Mouse (Mus musculus) lung, postnatal 4 days (tissue): ENCODE measurements around the gene Tarbp1.

Experiments
- DNase-seq, 2 experiments: peaks; one replicate each; pipeline ENCODE4 v3.0.0; 2021

Gene Tarbp1

GRCm38 (mm10) chr8:126494160-126495110 lies 19.6 kb upstream of the Tarbp1 start:
- DNase-seq = no peak

DNA sequence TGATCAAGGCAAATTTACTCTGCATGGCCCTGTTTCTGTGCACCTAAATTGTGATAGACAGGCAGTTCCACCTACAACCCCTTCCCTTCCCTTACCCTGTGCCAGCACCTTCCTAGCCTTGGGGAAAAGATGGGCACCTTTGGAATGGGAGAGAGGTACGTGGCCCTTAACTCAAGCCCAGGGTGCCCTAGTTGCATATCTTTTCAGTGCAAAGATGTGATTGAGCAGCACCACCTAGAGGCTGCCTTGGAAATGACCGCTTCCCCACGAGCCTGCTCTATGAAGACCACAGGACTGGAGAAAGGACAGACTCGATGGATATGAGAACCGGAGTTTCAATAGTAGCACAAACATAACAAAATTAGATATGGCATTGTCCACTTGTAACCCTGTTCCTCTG lies 8.1 kb upstream of the Tarbp1 start:
- DNase-seq = peak; percentile 56 to 80

GRCm38 (mm10) chr8:126482348-126482720 lies 7.5 kb upstream of the Tarbp1 start:
- DNase-seq = no peak

DNA sequence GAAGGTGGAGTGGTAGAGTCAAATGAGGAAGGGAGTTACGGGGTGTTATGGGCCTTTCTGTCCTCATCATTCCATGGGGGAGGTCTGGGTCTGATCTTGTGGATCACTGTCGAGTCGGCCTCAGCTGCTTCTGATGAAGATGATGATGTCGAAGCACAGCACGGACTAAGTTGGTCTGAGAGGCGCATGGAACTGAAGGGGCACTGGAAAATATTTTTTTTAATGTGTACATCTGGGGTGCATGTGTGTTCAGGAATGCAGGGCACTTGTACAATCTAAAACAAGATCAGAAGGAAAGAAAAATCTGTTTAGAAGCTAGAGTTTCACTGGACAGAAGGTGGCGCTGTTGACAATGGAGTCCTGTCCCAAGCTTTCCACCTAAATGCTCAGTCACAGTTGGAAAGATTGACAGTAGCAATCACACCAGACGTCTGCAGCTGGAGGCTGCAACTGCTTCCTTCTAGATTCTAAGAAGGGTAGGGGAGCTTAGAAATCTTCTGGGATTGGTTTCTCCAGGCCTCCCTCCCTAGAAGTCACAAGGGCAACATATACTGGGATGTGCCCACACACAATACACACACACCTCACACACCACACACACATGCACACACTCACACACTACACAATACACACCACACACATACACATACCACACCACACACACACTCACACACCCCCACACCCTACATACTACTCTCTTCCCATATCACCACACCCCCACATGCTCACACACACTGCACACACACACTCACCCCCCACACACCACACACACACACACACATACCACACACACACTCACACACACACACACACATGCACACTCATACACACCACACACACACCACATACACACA lies 6.9 kb upstream of the Tarbp1 start:
- DNase-seq = peak; percentile 46 to 72

- no peak for DNase-seq
Measured at GRCm38 (mm10) chr8:126480366-126480765, 5.5 kb upstream of the Tarbp1 start.

DNA sequence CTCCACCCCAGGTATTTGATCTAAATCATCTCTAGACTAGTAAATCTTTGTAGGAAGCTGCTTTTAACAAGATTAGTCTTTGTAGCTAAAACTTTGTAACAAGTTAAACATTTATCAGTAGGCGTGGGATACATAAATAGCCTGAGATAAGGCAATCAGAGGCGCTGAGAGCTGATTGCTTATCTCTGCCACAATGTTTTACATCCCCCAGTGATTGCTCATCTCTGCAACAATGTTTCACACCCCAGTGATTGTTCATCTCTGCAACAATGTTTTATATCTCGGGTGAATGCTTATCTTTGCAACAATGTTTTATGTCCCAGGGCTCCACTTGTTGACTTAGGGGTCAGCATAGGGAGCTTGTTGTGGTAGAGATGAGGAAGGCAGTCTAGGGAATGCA lies 3.8 kb upstream of the Tarbp1 start:
- DNase-seq = no peak

- DNase-seq = peak; percentile 40 to 67
Measured at GRCm38 (mm10) chr8:126476151-126476855, 1.4 kb upstream of the Tarbp1 start.

GRCm38 (mm10) chr8:126475738-126476137 lies 873 bp upstream of the Tarbp1 start:
- peak in 1 of 2 experiments; percentile 29 for DNase-seq

GRCm38 (mm10) chr8:126473802-126474298 lies 1.0 kb downstream of the Tarbp1 start:
- DNase-seq = no peak

GRCm38 (mm10) chr8:126464071-126464470 lies 10.8 kb downstream of the Tarbp1 start:
- no peak for DNase-seq

DNA sequence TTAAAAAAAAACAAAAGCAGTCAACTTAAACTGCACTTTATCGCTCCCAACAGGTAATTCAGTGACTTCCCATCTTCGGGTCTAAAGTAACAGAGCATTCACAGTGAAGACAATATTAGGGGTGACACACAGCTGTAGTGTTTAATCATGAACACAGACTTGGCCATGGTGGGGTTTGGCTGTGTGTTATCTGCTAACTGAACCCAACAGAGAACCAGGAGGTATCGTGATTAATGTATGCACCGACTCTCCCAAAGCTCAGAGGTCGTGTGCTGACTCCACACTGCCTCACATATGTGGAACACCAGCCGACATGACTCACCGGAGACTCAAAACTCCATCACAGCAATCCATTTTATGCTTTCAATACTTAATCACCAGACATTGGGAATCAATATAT lies 13.1 kb downstream of the Tarbp1 start:
- no peak for DNase-seq

DNA sequence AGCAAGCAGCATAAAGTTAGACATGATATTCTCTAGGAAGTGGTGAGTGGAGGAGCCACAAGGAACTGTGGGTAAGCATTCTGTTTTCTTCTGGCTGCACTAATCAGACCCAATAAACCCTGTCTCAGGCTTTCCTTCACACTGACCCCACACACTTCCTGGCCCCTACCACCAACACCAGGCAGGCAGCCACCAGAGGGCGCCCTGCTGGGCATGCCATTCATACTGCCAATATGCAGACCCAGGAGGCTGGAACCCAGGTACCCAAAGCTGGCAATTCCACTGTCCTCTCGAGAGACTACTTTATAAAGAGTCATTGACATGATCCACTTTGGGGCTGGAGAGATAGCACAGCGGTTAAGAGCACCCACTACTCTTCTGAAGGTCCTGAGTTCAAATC lies 14.6 kb downstream of the Tarbp1 start:
- DNase-seq = peak; percentile 41 to 69

DNA sequence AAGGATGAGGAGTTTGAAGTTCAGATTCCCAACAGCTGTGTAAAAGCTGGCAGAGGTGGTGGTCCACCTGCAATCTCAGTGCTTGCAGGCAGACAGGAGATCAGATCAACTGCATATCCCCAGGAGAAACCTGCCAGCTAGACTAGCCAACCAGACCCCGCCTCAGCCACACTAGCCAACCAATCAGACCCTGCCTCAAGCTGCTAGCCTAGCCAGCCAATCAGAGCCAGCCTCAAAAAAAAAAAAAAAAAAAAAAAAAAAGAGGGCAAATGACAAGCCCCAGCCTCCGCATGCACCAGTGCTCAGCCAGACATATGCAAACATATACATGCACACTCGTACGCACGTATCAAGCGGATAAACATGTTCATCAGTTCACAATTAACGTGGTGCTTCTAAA lies 19.5 kb downstream of the Tarbp1 start:
- no peak for DNase-seq

DNA sequence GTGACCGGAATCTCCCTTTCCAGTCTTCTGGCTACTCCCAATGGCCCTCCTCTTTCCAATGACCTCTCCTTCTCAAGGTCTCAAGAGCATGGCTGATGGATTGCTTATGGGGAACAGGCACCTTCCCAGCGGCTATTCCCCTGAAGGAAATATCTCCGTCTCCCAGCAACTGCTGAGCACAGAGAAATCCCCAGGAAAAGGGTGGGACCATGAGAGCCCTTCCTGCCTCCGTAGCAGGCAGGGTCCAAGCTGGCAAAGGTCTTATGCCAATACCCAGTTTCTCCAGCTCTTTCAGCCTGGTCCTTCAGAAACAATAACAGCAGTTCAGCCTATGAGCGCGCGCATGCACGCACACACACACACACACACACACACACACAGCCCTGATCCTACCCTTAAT lies 23.7 kb downstream of the Tarbp1 start:
- no peak for DNase-seq

DNA sequence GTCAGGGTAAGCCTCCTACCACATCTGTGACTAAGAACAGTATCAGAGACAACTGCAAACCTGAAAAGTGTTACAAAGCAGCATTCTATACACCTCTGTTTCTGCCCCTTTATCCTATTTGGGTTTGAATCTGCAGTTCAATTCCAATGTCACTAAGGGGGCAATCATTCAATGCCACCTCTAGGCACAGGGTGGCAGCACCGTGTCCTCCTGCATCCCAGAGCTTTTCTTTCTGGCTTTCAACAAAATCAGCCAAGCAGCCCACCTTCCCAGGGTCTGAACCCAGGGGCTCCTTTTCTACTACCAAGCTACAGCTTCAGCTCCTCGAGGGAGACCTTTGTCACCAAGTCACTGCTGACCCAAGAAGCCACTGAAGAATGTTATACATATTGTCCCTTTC lies 35.9 kb downstream of the Tarbp1 start:
- DNase-seq = no peak

- DNase-seq = no peak
Measured at GRCm38 (mm10) chr8:126433827-126434226, 41.0 kb downstream of the Tarbp1 start.

DNA sequence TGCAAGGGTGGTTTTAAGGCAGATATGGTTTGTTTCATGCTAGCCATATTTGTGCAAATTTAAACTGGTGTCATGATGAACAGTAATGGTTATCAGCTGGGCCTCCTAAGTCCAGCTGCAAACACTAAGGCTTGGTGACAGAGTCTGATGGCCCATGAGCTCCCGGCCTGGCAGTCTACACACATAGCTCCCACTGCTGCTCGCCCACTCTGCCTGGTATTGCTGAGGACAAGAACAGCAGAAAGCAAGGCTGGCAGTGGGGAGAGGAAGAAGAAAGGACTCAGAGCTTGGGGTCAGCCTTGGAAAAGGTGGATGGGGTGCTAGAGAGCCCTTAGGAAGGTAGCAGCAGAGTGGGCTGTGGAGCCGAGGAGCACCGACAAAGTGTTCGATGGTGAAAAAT lies 45.2 kb downstream of the Tarbp1 start:
- no peak for DNase-seq

DNA sequence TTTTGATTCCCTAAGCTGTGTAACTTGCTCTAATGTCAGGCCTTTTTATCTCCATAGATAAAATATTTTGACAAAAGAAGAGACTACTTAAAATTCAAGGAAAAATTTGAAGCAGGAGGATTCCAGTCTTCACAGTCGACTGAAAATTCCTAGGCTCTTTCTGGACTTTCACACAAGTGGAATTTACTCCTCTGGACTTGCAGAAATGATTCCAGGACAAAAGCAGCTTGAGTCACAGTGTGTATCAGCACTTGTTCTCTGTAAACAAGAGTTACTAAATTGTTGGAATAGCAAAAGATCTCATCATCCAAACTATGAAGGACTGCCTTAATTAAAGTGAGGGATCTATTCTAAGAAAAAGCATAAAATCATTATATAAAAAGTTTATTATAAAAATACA lies 49.9 kb downstream of the Tarbp1 start:
- no peak for DNase-seq

- DNase-seq = no peak
Measured at GRCm38 (mm10) chr8:126424163-126424562, 50.7 kb downstream of the Tarbp1 start.

DNA sequence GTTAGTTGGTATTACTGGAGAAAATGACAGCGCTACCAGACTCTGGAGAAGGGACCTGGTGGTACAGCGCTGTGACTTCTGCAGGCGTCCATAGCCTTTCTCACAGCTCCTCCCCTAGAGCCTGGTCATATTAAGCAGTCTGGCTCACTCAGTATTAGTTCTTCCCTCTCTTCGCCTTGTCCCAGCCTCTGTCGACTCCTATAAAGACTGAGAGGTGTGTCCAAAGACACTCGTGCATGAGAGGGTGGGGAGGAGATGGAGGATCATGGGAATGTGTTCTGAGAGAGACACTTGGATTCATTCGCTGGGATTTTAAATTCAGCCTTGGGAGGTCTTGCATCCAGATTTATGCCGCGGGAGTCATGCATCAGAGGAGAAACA lies 52.0 kb downstream of the Tarbp1 start:
- DNase-seq = no peak

DNA sequence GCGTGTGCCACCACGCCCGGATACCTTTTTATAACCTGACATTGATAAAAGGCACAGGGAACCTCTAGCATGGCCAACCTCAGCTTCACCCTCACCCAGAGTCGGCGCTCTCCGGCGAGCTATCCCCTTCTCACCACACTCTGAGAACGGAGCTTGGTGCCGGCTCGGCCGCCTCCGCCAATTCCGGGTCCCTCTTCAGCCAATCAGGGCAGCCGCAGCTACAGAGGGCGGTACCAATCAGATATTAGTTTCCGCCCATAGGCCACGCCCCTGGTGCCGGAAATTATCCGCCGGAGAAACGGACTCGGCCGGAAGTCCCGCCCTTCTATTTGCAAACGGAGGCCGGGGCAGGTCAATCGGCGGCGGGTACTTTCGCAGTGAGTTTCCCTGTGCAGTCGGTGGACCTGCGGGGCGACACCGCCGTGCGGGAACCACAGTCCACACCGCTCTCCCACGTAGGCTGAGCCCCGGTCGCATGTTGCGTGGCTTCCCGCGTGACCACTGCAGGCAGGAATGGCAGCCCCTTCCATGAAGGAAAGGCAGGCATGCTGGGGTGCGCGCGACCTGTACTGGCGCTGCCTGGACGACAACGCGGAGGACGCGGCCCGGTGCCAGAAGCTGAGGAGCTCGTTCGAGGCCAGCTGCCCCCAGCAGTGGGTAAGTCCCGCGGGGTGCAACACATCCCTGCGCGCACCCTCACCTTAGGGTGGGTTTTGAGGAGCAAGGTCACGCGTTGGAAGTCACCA lies 52.5 kb downstream of the Tarbp1 start, which contains the start of gene Coa6:
Coa6 (plus strand) TSS at position 342 of the 746 bp plus-strand sequence.
- DNase-seq = peak; percentile 98

GRCm38 (mm10) chr8:126420834-126421233 lies 54.0 kb downstream of the Tarbp1 start:
- DNase-seq = no peak
